Mouse (Mus musculus) forebrain, embryonic 14.5 days (tissue): Measurements from ENCODE around the gene Cnot10. TPM values are rescaled to one million over a fixed set of nuclear protein-coding genes. Genes with fewer than 3 reads are reported as not detected.
A peak's percentile ranks its signal among the peaks of the same experiment; 100 is the strongest.

Experiments used
- ATAC-seq: fragments of 200-750 bp; cut with Nextera tagmentation; 2 replicates; pipeline ENCODE4 v1.8.0; 2017; ENCODE audit warnings: mild to moderate bottlenecking, moderate library complexity
- DNase-seq: peaks from one replicate; pipeline ENCODE4 v3.0.0-alpha.2; 2015; ENCODE audit warnings: low spot score
- H3K27ac ChIP-seq: fragments of 300-500 bp; sonication (generic); 2 replicates; pipeline ENCODE4 v1.5.1; 2014; ENCODE audit warnings: low read depth, mild to moderate bottlenecking, control low read depth, low read length, moderate library complexity
- H3K27me3 ChIP-seq: fragments of 300-500 bp; sonication (generic); replicated peaks from 2 replicates; pipeline ENCODE4 v1.6.1; 2014; ENCODE audit warnings: low read length, control low read depth, mixed read lengths; ENCODE audit not compliant: control insufficient read depth, insufficient read depth
- H3K36me3 ChIP-seq: fragments of 300-500 bp; sonication (generic); 2 replicates; pipeline ENCODE4 v1.6.1; 2014; ENCODE audit warnings: low read length, control low read depth; ENCODE audit not compliant: control insufficient read depth, insufficient read depth
- H3K4me1 ChIP-seq: fragments of 300-500 bp; sonication (generic); 2 replicates; pipeline ENCODE4 v1.6.1; 2014; ENCODE audit warnings: antibody characterized with exemption, low read length, control low read depth; ENCODE audit not compliant: control insufficient read depth, insufficient read depth
- H3K4me2 ChIP-seq: fragments of 300-500 bp; sonication (generic); 2 replicates; pipeline ENCODE4 v1.6.1; 2014; ENCODE audit warnings: mild to moderate bottlenecking, control low read depth, low read length
- H3K4me3 ChIP-seq: fragments of 300-500 bp; sonication (generic); 2 replicates; pipeline ENCODE4 v1.5.1; 2014; ENCODE audit warnings: low read depth, low read length, control low read depth
- H3K9ac ChIP-seq: fragments of 300-500 bp; sonication (generic); 2 replicates; pipeline ENCODE4 v1.6.1; 2014; ENCODE audit warnings: mild to moderate bottlenecking, low read length, control low read depth, moderate library complexity
- H3K9me3 ChIP-seq: fragments of 300-500 bp; sonication (generic); replicated peaks from 2 replicates; pipeline ENCODE4 v1.6.1; 2016; ENCODE audit warnings: low read length, control low read depth, mixed read lengths; ENCODE audit not compliant: control insufficient read depth
- WGBS: fragments of 180-500 bp; shearing (Covaris S2); extraction: QIAGEN DNeasy Blood & Tissue Kit; methylation state at CpG from one replicate; pipeline ENCODE4 v1.1.7; 2014; 5-methylcytosine and 5-hydroxymethylcytosine counted together
- polyA plus RNA-seq: library from polyadenylated mRNA; unstranded; fragments of >200 nt; fragmentation: Nextera tagmentation; extraction: Ambion mirVana; gene quantifications from 2 replicates; pipeline ENCODE4 v1.2.1, GENCODE M21; 2014

The Cnot10 gene
- polyA plus RNA-seq, 1 experiment from 2014 or later, result 54.6 TPM

DNA sequence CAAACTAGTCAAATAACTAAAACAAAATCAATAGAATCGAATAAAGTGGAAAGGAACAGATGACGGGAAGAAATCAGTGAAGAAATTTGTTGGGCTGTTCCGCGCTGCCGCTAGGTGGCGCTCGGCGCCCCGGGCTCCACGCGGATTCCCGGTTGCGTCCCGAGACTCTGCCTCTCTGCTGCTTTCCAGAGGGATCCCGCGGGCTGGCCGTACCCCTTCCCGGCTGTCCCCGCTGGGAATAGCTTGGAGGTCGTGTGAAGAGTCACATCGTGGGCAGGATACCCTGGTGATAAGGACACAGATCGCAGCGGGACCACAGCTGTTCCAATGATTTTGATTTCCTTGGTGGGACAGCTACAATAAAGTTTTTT, 56.2 kb downstream of the Cnot10 start:
- Histone ChIP-seq H3K27me3 (no peaks in the 10 kb centered on the region), H3K4me1 (peaks cover 7% of the 10 kb centered on the region), H3K9ac (peak overlapping the region; percentile 40; the same call in 1 of the 2 replicates), H3K27ac (no peak overlapping the region; the same call in 1 of the 2 replicates), H3K4me2 (peak overlapping the region; percentile 63), H3K4me3 (peak overlapping the region; percentile 24), H3K36me3 (peaks cover 18% of the 10 kb centered on the region; the same call in 1 of the 2 replicates), H3K9me3 (no peaks in the 10 kb centered on the region)
- ATAC-seq (peak; percentile 83), DNase-seq (peak; percentile 81)
- 2% methylated on average over 23 of the region's 23 CpGs for WGBS

DNA sequence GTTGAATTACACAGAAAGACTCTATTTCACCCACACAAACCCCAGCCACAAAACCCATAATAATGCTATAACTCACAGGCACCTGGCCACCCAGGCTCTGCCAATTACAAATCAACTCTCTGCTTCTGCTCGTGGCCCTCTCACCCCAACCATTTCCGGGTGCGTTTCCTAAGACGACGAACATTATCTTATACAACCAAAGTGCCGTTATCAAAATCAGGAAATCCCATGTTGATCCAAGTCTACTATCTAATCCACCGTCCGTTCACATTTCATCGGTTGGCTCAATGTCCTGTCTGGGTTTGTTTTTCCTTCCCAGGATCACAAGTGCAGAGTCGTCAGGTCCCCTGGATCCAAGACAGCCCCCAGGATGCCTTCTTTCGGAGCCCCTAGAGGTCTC, 61.3 kb downstream of the Cnot10 start:
- ATAC-seq, result no peak
- H3K27me3 ChIP-seq, result no peaks in the 10 kb centered on the region
- 87% methylated on average over 11 of the region's 11 CpGs for WGBS
- DNase-seq, result no peak
- no peaks in the 10 kb centered on the region for H3K4me1 ChIP-seq
- H3K36me3 ChIP-seq, result no peaks in the 10 kb centered on the region
- H3K9ac ChIP-seq, result no peak overlapping the region
- no peaks in the 10 kb centered on the region for H3K9me3 ChIP-seq
- H3K4me2 ChIP-seq, result no peak overlapping the region
- no peak overlapping the region for H3K4me3 ChIP-seq
- H3K27ac ChIP-seq, result no peak overlapping the region

DNA sequence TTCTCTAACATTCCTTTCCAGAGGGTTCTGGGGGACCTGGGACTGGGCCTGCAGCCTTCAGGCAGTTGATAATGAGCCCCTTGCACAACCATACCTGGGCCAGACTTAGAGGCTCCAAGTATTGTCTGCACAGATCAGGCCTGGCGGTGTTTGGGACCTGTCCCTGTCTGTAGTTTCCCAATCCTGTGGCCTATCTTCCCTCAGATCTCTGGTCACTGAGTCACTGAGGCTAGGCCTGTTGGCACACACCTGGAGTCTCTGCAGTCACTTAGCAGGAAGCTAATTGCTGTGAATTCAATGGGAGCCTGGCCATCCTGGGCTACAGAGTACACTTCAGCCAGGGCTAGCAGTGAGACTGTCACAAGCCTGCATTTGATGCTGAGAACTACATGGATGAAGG, 64.0 kb downstream of the Cnot10 start:
- ATAC-seq (no peak), DNase-seq (no peak)
- H3K9ac ChIP-seq, result no peak overlapping the region
- H3K9me3 ChIP-seq, result no peaks in the 10 kb centered on the region
- WGBS, result 86% methylated on average over 1 of the region's 1 CpGs
- no peak overlapping the region for H3K4me2 ChIP-seq
- no peak overlapping the region for H3K27ac ChIP-seq
- H3K36me3 ChIP-seq, result no peaks in the 10 kb centered on the region
- H3K4me3 ChIP-seq, result no peak overlapping the region
- H3K27me3 ChIP-seq, result no peaks in the 10 kb centered on the region
- no peaks in the 10 kb centered on the region for H3K4me1 ChIP-seq

DNA sequence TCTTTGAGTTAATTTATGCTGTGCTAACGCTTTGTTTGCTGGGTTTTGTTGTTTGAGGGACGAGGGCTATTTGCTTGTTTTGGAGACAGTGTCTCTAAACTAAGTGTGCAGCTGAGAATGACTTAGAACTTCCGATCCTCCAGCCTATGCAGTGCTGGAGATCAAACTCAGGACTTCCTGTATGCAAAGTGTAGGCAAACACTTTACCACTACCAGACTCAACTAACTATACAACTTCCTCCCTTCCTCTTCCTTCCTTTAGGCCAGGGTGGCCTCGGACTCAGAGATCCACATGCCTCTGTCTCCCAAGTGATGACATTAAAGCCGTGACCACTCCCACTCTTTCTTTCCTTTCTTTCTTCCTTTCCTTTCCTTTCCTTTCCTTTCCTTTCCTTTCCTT, 66.5 kb downstream of the Cnot10 start:
- Histone ChIP-seq H3K4me1 (no peaks in the 10 kb centered on the region), H3K27me3 (no peaks in the 10 kb centered on the region), H3K36me3 (no peaks in the 10 kb centered on the region), H3K9ac (no peak overlapping the region), H3K4me2 (no peak overlapping the region), H3K27ac (no peak overlapping the region), H3K4me3 (no peak overlapping the region), H3K9me3 (no peaks in the 10 kb centered on the region)
- WGBS, result 58% methylated on average over 5 of the region's 5 CpGs
- ATAC-seq, result no peak
- DNase-seq, result no peak

DNA sequence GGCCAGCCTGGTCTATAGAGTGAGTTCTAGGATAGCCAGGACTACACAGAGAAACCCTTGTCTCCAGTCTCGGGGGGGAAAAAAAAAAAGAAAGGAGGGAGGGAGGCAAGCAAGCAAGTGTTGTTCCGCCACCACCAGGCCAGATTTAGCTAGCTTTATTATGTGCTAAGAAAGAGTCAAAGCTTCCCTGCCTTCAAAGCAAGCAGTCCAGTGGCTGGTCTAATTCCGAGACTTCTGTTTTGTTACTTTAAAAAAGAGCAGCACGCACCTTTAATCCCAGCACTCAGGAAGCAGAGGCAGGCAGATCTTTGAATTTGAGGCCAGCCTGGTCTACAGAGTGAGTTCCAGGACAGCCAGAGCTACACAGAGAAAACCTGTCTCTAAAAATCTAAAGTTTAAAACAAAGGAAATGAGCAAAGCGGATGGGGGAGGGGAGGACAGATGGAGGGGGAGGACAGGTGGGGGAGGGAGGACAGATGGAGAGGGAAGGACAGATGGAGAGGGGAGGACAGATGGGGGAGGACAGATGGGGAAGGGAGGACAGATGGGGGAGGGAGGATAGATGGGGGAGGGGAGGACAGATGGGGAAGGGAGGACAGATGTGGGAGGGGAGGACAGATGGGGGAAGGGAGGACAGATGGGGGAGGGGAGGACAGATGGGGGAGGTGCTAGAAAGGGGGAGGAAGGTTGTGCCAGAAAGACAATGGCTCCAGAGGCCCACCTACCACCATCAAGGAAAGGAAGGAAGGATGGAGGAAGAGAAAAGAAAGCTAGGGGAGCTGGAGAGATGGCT, 71.1 kb downstream of the Cnot10 start:
- no peaks in the 10 kb centered on the region for H3K9me3 ChIP-seq
- ATAC-seq (no peak), DNase-seq (no peak)
- WGBS, result 85% methylated on average over 5 of the region's 5 CpGs
- no peak overlapping the region for H3K27ac ChIP-seq
- no peak overlapping the region for H3K4me2 ChIP-seq
- H3K36me3 ChIP-seq, result no peaks in the 10 kb centered on the region
- no peak overlapping the region for H3K9ac ChIP-seq
- no peak overlapping the region for H3K4me3 ChIP-seq
- no peaks in the 10 kb centered on the region for H3K4me1 ChIP-seq
- H3K27me3 ChIP-seq, result peaks cover 10% of the 10 kb centered on the region

DNA sequence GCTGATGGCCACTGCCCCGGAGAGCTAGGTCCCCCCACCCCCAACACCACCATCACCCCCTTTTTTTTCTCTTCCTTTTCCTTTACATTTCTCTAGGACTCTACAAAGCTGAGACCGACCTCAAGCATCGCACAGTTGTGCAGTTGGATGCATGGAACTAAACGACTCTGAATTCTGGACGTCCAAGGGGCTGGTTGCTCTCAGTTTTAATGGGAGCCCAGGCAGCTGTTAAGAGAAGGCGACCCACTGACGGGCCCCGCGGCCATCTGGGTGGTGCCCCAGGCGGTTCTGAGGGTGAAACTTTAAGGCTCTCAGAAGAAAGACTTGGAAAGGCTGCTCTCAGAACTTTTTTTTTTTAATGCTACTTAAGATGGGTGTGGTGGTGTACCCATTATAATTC, 75.3 kb downstream of the Cnot10 start:
- Histone ChIP-seq H3K4me2 (peak overlapping the region; percentile 77), H3K4me1 (no peaks in the 10 kb centered on the region), H3K9me3 (no peaks in the 10 kb centered on the region), H3K36me3 (no peaks in the 10 kb centered on the region), H3K4me3 (peak overlapping the region; percentile 50), H3K27ac (no peak overlapping the region), H3K9ac (peak overlapping the region; percentile 63; the same call in 1 of the 2 replicates), H3K27me3 (peaks cover 53% of the 10 kb centered on the region)
- DNase-seq, result no peak
- WGBS, result 2% methylated on average over 10 of the region's 10 CpGs
- no peak for ATAC-seq

DNA sequence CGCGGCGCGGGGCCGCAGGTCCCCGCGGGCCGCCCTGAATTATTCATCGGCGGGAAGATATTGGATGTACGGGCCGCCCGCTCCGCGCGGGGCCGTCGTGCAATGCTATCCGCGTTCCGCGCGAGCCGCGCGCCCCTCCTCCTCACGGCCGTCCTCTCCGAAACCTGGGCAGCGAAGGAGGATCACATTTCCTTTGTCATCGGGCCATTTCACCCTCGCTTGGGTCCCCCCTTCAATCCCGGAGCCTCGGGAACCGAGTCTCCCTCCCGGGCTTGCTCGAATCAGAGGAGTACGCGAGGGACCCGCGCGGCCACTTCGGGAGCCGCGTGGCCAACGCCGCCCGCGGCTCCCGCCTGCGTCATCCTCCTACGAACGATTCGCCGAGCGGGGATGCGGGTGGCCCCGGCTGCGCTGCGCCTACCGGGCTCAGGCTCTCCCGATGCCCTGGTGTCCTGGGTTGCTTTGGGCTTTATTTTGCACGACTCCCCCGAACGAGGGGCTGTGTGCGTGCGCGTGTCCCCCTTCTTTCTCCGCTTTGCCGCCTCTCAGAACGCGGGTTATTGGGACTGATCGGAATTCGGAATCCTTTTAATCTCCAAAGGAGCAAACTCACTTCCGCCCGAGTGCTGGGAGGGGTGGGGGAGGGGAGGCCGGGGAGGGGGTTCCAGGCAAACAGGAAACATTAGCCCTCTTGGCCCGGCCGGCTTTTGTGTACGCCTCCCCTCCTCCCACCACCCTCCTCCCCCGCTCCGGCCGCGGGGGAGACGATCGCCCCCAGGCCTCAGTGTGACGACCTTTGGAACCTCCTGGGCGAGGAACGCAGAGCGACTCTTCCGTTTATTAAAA, 76.0 kb downstream of the Cnot10 start, which contains the start of gene Trim71:
Trim71 (minus strand) TSS at position 609 of the 846 bp plus-strand sequence.
- Histone ChIP-seq H3K27ac (no peak within 1 kb of the TSS), H3K9me3 (no peaks in the 10 kb centered on the region), H3K4me2 (peak within 1 kb of the TSS; percentile 77), H3K27me3 (peaks cover 59% of the 10 kb centered on the region), H3K4me1 (no peaks in the 10 kb centered on the region), H3K9ac (peak within 1 kb of the TSS; percentile 63), H3K36me3 (no peaks in the 10 kb centered on the region), H3K4me3 (peak within 1 kb of the TSS; percentile 50)
- ATAC-seq, result peak; percentile 55
- WGBS, result under 1% methylated on average over 67 of the region's 91 CpGs
- no peak for DNase-seq

DNA sequence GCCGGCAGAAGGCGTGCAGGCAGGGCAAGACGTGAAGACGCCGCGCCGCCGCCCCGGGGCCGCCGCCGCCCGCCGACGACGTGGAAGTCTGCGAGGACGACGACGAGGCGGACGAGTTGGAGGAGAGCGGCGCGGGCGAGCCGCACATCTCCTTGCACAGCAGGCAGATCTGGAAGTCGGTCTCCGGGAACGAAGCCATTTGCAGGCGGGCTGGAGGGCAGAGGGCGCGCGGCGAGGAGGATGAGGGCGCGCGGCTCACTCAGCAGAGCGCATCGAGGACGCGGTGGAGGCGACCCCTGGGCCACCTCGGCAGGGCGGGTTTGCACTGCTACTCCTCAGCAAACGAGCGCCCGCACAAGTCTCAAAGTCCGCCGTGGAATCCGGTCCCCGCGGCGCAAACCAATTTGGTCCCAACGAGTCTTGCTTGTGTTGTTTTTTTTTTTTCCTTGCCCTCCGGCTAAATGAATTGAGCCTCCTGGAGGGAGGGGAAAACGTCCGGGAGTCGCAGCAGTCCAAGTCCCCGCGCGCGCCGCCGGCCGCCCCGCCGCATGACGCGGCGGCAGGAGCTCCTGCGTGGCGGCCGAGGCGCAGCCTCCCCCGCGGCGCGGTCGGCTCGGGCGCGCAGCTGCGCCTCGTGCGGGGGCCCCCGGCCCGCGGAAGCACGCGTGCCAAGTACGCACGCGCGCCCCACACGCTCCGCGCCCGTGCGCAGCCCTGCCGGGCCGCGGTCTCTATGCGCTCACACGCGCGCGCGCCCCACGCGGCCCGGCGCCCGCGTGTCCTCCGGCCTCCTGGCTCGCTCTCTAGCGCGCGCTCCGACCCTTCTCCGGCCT, 76.8 kb downstream of the Cnot10 start:
- Histone ChIP-seq H3K27ac (no peak overlapping the region), H3K4me3 (peak overlapping the region; percentile 50), H3K27me3 (peaks cover 66% of the 10 kb centered on the region), H3K4me2 (peak overlapping the region; percentile 77), H3K9me3 (no peaks in the 10 kb centered on the region), H3K36me3 (no peaks in the 10 kb centered on the region), H3K4me1 (no peaks in the 10 kb centered on the region), H3K9ac (peak overlapping the region; percentile 63)
- peak; percentile 64 for ATAC-seq
- under 1% methylated on average over 104 of the region's 122 CpGs for WGBS
- DNase-seq, result peak; percentile 53
